Mouse (Mus musculus): Measurements from ENCODE around the gene H2afx.
"Not testable (repeated sequence)": the region's sequence is repeated elsewhere in the genome, so short reads cannot be mapped to it uniquely, and the experiment has no call there.

Gene H2afx

GRCm38 (mm10) chr9:44319105-44319886, 15.2 kb upstream of the H2afx start:
- peak in 1 of 2 experiments; percentile 49 for DNase-seq

- DNase-seq = peak; percentile 91 to 94
Observed at GRCm38 (mm10) chr9:44319887-44320798, 14.4 kb upstream of the H2afx start, which contains the start of gene C2cd2l. Gene C2cd2l (minus strand): TSS chr9:44320285.

- no peak for DNase-seq
Observed at GRCm38 (mm10) chr9:44320799-44321133, 13.7 kb upstream of the H2afx start.

GRCm38 (mm10) chr9:44323656-44324055, 10.8 kb upstream of the H2afx start:
- DNase-seq = not testable (repeated sequence)

- DNase-seq = no peak
Observed at GRCm38 (mm10) chr9:44324147-44324546, 10.3 kb upstream of the H2afx start.

GRCm38 (mm10) chr9:44325032-44325767, 9.3 kb upstream of the H2afx start:
- not testable (repeated sequence) for DNase-seq

- DNase-seq = no peak
Observed at GRCm38 (mm10) chr9:44325768-44326370, 8.6 kb upstream of the H2afx start, which contains the start of gene Dpagt1. Gene Dpagt1 (plus strand): TSS chr9:44326019.

GRCm38 (mm10) chr9:44326371-44327063, 8.0 kb upstream of the H2afx start:
- peak; percentile 86 to 89 for DNase-seq

- peak; percentile 59 to 66 for DNase-seq
Observed at GRCm38 (mm10) chr9:44327064-44327711, 7.3 kb upstream of the H2afx start.

GRCm38 (mm10) chr9:44327926-44328325, 6.6 kb upstream of the H2afx start:
- no peak for DNase-seq

- DNase-seq = no peak
Observed at GRCm38 (mm10) chr9:44330736-44331135, 3.8 kb upstream of the H2afx start.

- DNase-seq = no peak
Observed at GRCm38 (mm10) chr9:44332918-44333638, 1.4 kb upstream of the H2afx start.

GRCm38 (mm10) chr9:44335331-44336092, 1.0 kb downstream of the H2afx start:
- DNase-seq = no peak

GRCm38 (mm10) chr9:44336093-44336406, 1.6 kb downstream of the H2afx start:
- no peak for DNase-seq

GRCm38 (mm10) chr9:44336513-44336912, 2.0 kb downstream of the H2afx start:
- DNase-seq = not testable (repeated sequence)

GRCm38 (mm10) chr9:44336964-44337363, 2.5 kb downstream of the H2afx start:
- DNase-seq = no peak

GRCm38 (mm10) chr9:44337436-44338169, 3.1 kb downstream of the H2afx start:
- no peak for DNase-seq

- no peak for DNase-seq
Observed at GRCm38 (mm10) chr9:44338574-44338973, 4.1 kb downstream of the H2afx start.

- no peak for DNase-seq
Observed at GRCm38 (mm10) chr9:44341487-44341886, 7.0 kb downstream of the H2afx start.

Data from lung, postnatal 4 days (tissue).